Mouse (Mus musculus): ENCODE results near the gene Ppp1r15b.

Gene Ppp1r15b

DNA sequence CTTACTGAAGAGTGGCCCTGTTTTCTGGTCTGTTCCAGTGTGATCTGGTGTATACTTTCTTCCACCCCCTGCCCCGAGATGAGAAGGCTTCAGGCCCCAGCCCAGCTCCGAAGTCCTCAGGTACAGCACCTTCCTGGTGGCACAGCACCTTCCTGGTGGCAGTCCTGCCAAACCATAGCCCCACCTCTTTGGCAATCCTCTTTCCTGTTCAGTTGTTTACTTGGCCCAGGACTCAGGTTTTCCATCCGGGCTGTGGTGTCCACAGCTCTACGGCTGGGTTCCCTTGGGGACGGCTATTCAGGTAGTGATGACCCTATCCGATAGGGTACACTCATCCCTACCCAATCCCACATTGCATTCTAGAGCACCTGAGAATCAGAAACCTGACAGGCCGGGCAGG is 27.6 kb upstream of the Ppp1r15b start:
- no peak for TF ChIP-seq GATA4 (IDR thresholded peaks at IDR 0.05; ENCODE audit: insufficient replicate concordance, low read length)

DNA sequence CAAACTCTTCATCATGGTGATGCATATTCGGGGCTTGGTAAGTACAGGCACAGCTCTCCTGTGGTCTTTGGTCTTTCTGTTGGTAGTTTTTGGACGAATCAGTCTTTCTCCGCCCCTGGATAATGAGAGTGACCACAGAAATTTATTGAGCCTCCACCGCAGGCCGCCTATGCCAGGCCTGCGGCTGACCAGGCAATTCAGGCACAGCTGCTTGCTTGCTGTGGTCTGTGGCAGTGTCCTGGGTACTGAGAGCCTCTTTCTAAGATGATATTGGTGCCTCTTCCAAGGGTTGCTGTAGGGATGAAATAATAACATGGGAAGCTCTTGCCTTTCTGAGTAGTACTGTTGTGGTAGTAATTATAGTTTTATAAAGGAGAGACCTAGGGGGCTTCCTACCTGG is 27.1 kb upstream of the Ppp1r15b start:
- TF ChIP-seq GATA4 (IDR thresholded peaks at IDR 0.05; ENCODE audit: insufficient replicate concordance, low read length) = no peak

DNA sequence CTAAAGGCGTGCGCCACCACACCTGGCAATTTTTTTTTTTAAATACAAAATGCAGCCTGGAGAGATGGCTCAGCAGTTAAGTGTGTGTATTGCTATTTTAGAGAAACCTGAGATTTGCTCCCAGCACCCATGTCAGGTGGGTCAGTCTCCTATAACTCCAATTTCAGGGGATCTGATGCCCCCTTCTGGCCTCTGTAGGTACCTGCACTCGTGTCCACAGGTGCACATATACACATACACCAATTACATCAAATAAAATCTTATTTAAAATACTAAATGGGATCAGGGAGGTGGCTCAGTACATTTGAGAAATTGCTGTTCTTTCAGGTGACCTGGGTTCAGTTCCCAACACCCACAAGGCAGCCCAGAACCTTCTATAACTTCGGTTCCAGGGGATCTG is 14.8 kb upstream of the Ppp1r15b start:
- no peak for TF ChIP-seq GATA4 (IDR thresholded peaks at IDR 0.05; ENCODE audit: insufficient replicate concordance, low read length)

- TF ChIP-seq GATA4 (IDR thresholded peaks at IDR 0.05; ENCODE audit: insufficient replicate concordance, low read length) = no peak
Measured at GRCm38 (mm10) chr1:133118127-133118526, 12.8 kb upstream of the Ppp1r15b start.

- TF ChIP-seq GATA4 (IDR thresholded peaks at IDR 0.05; ENCODE audit: insufficient replicate concordance, low read length) = no peak
Measured at GRCm38 (mm10) chr1:133118844-133119243, 12.1 kb upstream of the Ppp1r15b start.

DNA sequence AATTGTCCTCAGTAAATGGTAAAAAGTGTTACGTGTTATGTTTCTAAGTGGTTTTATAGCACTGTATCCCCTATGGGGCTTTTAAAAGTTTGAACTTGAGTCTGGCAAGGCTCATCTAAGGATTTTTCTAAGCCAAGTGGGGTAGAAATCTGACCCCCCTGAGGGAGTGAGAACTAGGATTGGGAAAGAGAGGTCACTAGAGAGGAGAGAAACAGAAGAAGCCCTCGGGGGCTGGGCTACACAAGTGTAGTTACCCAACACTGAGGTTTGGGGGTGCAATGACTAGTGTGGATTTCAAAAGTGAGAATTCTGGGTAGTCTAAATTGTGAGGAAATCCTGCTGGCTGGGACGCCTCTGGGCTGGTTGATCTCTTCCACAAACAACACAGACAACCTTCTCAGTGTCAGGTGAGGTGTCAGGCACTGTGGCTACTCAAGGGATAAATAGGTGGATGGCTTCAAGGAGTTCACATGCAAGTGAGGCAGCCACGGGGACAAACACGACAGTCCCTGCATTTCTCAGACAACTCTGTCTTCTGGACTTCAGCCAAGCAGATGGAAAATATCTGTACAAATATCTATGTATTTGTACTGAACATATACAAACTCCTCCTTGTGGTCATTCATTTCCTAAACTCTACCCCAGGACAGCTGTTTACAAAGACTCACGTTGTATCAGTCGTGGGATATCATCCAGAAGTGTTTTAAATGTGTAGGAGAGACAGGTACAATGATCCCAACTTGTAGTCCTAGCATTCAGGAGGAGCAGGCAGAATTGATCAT is 10.8 kb upstream of the Ppp1r15b start:
- no peak for TF ChIP-seq GATA4 (IDR thresholded peaks at IDR 0.05; ENCODE audit: insufficient replicate concordance, low read length)

GRCm38 (mm10) chr1:133121246-133121645 is 9.7 kb upstream of the Ppp1r15b start:
- no peak for TF ChIP-seq GATA4 (IDR thresholded peaks at IDR 0.05; ENCODE audit: insufficient replicate concordance, low read length)

DNA sequence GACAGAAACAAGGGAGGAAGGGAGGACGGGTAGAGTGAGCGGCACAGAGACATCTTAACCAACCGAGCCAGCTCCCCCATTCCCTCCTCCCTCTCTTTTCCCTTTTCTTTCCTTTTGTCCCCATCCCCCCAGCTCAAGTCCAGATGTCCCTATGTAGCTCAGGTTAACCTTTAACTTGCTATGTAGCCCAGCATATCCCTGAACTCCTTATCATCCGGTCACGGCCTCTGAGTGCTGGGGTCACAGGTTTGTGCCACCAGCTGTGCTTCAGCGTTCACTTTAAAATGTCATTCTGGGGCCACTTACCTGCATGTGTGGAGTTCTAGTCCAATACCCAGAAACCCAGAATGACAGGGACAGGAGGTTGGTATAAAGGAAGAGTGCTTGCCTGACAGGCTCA is 6.8 kb upstream of the Ppp1r15b start:
- TF ChIP-seq GATA4 (IDR thresholded peaks at IDR 0.05; ENCODE audit: insufficient replicate concordance, low read length) = peak; percentile 68; the same call in 1 of the 2 replicates

GRCm38 (mm10) chr1:133125640-133126364 is 5.1 kb upstream of the Ppp1r15b start:
- no peak for TF ChIP-seq GATA4 (IDR thresholded peaks at IDR 0.05; ENCODE audit: insufficient replicate concordance, low read length)

DNA sequence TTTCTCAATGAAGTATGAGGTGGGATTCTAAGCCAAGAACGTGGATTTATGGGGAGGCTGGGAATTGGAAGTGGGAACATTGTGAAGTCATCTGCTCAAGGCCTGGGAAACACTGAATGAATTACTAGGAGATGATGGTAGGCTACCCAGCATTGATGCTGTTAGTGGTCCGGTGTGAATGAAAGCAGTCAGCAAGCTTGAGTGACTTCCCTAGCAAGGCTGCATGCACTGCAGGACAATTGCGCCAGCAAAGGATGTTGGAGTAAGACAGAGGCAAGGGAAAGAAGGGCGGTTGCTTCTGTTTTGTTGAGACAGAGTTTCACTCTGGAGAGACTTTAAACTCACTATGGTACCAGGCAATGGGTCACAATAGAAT is 4.6 kb upstream of the Ppp1r15b start:
- no peak for TF ChIP-seq GATA4 (IDR thresholded peaks at IDR 0.05; ENCODE audit: insufficient replicate concordance, low read length)

GRCm38 (mm10) chr1:133127328-133127727 is 3.6 kb upstream of the Ppp1r15b start:
- TF ChIP-seq GATA4 (IDR thresholded peaks at IDR 0.05; ENCODE audit: insufficient replicate concordance, low read length) = peak; percentile 96; the same call in 1 of the 2 replicates

GRCm38 (mm10) chr1:133129471-133130221 is 1.3 kb upstream of the Ppp1r15b start:
- no peak for TF ChIP-seq GATA4 (IDR thresholded peaks at IDR 0.05; ENCODE audit: insufficient replicate concordance, low read length)

GRCm38 (mm10) chr1:133131561-133131905 is 590 bp downstream of the Ppp1r15b start:
- TF ChIP-seq GATA4 (IDR thresholded peaks at IDR 0.05; ENCODE audit: insufficient replicate concordance, low read length) = no peak; the same call in 1 of the 2 replicates

GRCm38 (mm10) chr1:133131936-133132335 is 993 bp downstream of the Ppp1r15b start:
- TF ChIP-seq GATA4 (IDR thresholded peaks at IDR 0.05; ENCODE audit: insufficient replicate concordance, low read length) = no peak

DNA sequence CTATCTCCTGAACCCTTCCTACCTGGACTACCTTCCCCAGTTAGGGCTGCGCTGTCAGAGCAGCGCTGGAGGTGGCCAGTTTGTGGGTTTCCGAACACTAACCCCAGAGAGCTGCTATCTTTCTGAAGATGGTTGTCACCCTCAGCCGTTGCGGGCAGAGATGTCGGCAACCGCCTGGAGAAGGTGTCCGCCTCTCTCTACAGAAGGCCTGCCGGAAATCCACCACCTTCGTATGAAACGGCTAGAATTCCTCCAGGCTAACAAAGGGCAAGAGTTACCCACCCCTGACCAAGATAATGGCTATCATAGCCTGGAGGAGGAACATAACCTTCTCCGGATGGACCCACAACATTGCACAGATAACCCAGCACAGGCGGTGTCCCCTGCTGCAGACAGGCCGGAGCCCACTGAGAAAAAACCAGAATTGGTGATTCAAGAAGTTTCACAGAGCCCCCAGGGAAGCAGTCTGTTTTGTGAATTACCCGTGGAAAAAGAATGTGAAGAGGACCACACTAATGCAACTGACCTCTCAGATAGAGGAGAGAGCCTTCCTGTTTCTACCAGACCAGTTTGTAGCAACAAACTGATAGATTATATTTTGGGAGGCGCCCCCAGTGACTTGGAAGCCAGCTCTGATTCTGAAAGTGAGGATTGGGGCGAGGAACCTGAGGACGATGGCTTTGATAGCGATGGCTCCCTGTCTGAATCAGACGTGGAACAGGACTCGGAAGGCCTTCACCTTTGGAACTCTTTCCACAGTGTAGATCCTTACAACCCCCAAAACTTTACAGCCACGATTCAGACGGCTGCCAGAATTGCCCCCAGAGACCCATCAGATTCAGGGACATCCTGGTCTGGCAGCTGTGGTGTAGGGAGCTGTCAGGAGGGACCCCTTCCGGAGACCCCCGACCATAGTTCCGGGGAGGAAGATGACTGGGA is 1.7 kb downstream of the Ppp1r15b start:
- peak; percentile 33; the same call in 1 of the 2 replicates for TF ChIP-seq GATA4 (IDR thresholded peaks at IDR 0.05; ENCODE audit: insufficient replicate concordance, low read length)
